Mouse (Mus musculus) heart, embryonic 14.5 days (tissue): Measurements from ENCODE around the gene Abhd14a. TPM values are rescaled to one million over a fixed set of nuclear protein-coding genes. Genes with fewer than 3 reads are reported as not detected.

Experiments
- ATAC-seq: fragments of 200-750 bp; cut with Nextera tagmentation; 2 replicates; pipeline ENCODE4 v1.8.0; 2017; ENCODE audit warnings: low read depth, moderate TSS enrichment; ENCODE audit not compliant: insufficient number of reproducible peaks, insufficient read depth, low FRiP score
- H3K27ac ChIP-seq, 2 experiments: fragments of 200-500 bp in 1 of 2; fragments of 300-500 bp in 1 of 2; sonication (generic) in 1 of 2; replicated peaks in 1 of 2; 2 replicates each; pipeline ENCODE4 v1.5.1; 2012 to 2014; ENCODE audit warnings: low read depth in 2 of 2, low read length in 2 of 2, control low read depth in 1 of 2, mild to moderate bottlenecking in 1 of 2, mixed read lengths in 1 of 2; ENCODE audit not compliant: control insufficient read depth in 1 of 2, insufficient read depth in 1 of 2
- H3K27me3 ChIP-seq: fragments of 300-500 bp; sonication (generic); 2 replicates; pipeline ENCODE4 v1.6.1; 2014; ENCODE audit warnings: mild to moderate bottlenecking, low read length, control low read depth; ENCODE audit not compliant: control insufficient read depth, insufficient read depth
- H3K36me3 ChIP-seq: fragments of 300-500 bp; sonication (generic); 2 replicates; pipeline ENCODE4 v1.6.1; 2014; ENCODE audit warnings: mild to moderate bottlenecking, control low read depth, low read length, mixed read lengths; ENCODE audit not compliant: control insufficient read depth, insufficient read depth
- H3K4me1 ChIP-seq, 2 experiments: fragments of 200-500 bp in 1 of 2; fragments of 300-500 bp in 1 of 2; sonication (generic) in 1 of 2; 2 replicates each; pipeline ENCODE4 v1.6.1; 2012 to 2014; ENCODE audit warnings: low read length in 2 of 2, control low read depth in 1 of 2, mixed read lengths in 1 of 2; ENCODE audit not compliant: control insufficient read depth in 2 of 2, insufficient read depth in 2 of 2
- H3K4me2 ChIP-seq: fragments of 300-500 bp; sonication (generic); 2 replicates; pipeline ENCODE4 v1.6.1; 2014; ENCODE audit warnings: mild to moderate bottlenecking, low read length
- H3K4me3 ChIP-seq, 2 experiments: fragments of 200-500 bp in 1 of 2; fragments of 300-500 bp in 1 of 2; sonication (generic) in 1 of 2; 2 replicates each; pipeline ENCODE4 v1.5.1; 2012 to 2014; ENCODE audit warnings: low read length in 2 of 2, mild to moderate bottlenecking in 2 of 2, control low read depth in 1 of 2, low read depth in 1 of 2, moderate library complexity in 1 of 2; ENCODE audit not compliant: control insufficient read depth in 1 of 2, insufficient read depth in 1 of 2
- H3K9ac ChIP-seq: fragments of 300-500 bp; sonication (generic); 2 replicates; pipeline ENCODE4 v1.6.1; 2014; ENCODE audit warnings: mild to moderate bottlenecking, low read length
- H3K9me3 ChIP-seq: fragments of 300-500 bp; sonication (generic); 2 replicates; pipeline ENCODE4 v1.6.1; 2016; ENCODE audit warnings: low read length, control low read depth; ENCODE audit not compliant: control insufficient read depth
- WGBS: fragments of 180-500 bp; shearing (Covaris S2); extraction: QIAGEN DNeasy Blood & Tissue Kit; methylation state at CpG from one replicate; pipeline ENCODE4 v1.1.7; 2014; 5-methylcytosine and 5-hydroxymethylcytosine counted together
- polyA plus RNA-seq: library from polyadenylated mRNA; unstranded; fragments of >200 nt; fragmentation: Nextera tagmentation; extraction: Ambion mirVana; gene quantifications from 2 replicates; pipeline ENCODE4 v1.2.1, GENCODE M21; 2014

Abhd14a gene
- polyA plus RNA-seq, 1 experiment from 2014 or later, result 55.9 TPM

GRCm38 (mm10) chr9:106409096-106409495 is 38.4 kb downstream of the Abhd14a start:
- Histone ChIP-seq H3K4me2 (no peak overlapping the region), H3K9ac (no peak overlapping the region), H3K27me3 (no peaks in the 10 kb centered on the region), H3K27ac (0 out of 4 replicates have a peak overlapping the region, but pooled peaks of 1 of the 2 experiments have one; percentile 19), H3K4me3 (no peak overlapping the region), H3K4me1 (peaks cover 30 to 44% of the 10 kb centered on the region in 2 experiments), H3K36me3 (no peaks in the 10 kb centered on the region), H3K9me3 (no peaks in the 10 kb centered on the region)
- 94% methylated on average over 4 of the region's 4 CpGs for WGBS
- ATAC-seq, result no peak

- Histone ChIP-seq H3K9me3 (no peaks in the 10 kb centered on the region), H3K27me3 (no peaks in the 10 kb centered on the region), H3K36me3 (no peaks in the 10 kb centered on the region), H3K9ac (peak overlapping the region; percentile 1; the same call in 1 of the 2 replicates), H3K4me3 (no peak overlapping the region), H3K4me2 (peak overlapping the region; percentile 12; the same call in 1 of the 2 replicates), H3K27ac (peak overlapping the region; percentile 40 to 75), H3K4me1 (peaks cover 39 to 53% of the 10 kb centered on the region in 2 experiments)
- 0 out of 2 replicates have a peak, but pooled peaks have one; percentile 33 for ATAC-seq
- 12% methylated on average over 8 of the region's 8 CpGs for WGBS
These were observed 40.9 kb downstream of the Abhd14a start for GRCm38 (mm10) chr9:106406443-106407078.

- H3K4me3 ChIP-seq, result no peak overlapping the region
- peak; percentile 34; the same call in 1 of the 2 replicates for ATAC-seq
- H3K36me3 ChIP-seq, result no peaks in the 10 kb centered on the region
- H3K4me2 ChIP-seq, result no peak overlapping the region
- peak overlapping the region; percentile 76 to 85 for H3K27ac ChIP-seq
- H3K9me3 ChIP-seq, result no peaks in the 10 kb centered on the region
- H3K4me1 ChIP-seq, result peaks cover 34 to 46% of the 10 kb centered on the region in 2 experiments
- H3K27me3 ChIP-seq, result no peaks in the 10 kb centered on the region
- no peak overlapping the region for H3K9ac ChIP-seq
- 9% methylated on average over 6 of the region's 6 CpGs for WGBS
These were observed 42.2 kb downstream of the Abhd14a start for GRCm38 (mm10) chr9:106405275-106405674.

- Histone ChIP-seq H3K4me3 (no peak overlapping the region), H3K27me3 (no peaks in the 10 kb centered on the region), H3K36me3 (no peaks in the 10 kb centered on the region), H3K9me3 (no peaks in the 10 kb centered on the region), H3K27ac (no peak overlapping the region), H3K4me2 (no peak overlapping the region), H3K9ac (no peak overlapping the region), H3K4me1 (peaks cover 42 to 46% of the 10 kb centered on the region in 2 experiments)
- no peak for ATAC-seq
- 68% methylated on average over 16 of the region's 16 CpGs for WGBS
These were observed 44.7 kb downstream of the Abhd14a start for GRCm38 (mm10) chr9:106402607-106403375.

GRCm38 (mm10) chr9:106402149-106402548 is 45.3 kb downstream of the Abhd14a start:
- H3K9ac ChIP-seq, result no peak overlapping the region
- H3K4me1 ChIP-seq, result peaks cover 45 to 47% of the 10 kb centered on the region in 2 experiments

GRCm38 (mm10) chr9:106399808-106400207 is 47.7 kb downstream of the Abhd14a start:
- Histone ChIP-seq H3K4me2 (no peak overlapping the region), H3K4me1 (peaks cover 27 to 33% of the 10 kb centered on the region in 2 experiments), H3K9ac (no peak overlapping the region), H3K9me3 (no peaks in the 10 kb centered on the region), H3K27me3 (no peaks in the 10 kb centered on the region), H3K27ac (no peak overlapping the region), H3K36me3 (no peaks in the 10 kb centered on the region), H3K4me3 (no peak overlapping the region)
- 84% methylated on average over 3 of the region's 3 CpGs for WGBS
- no peak for ATAC-seq

More at GRCm38 (mm10) chr9:106402149-106402548, 45.3 kb downstream of the Abhd14a start:
- H3K27me3 ChIP-seq, result no peaks in the 10 kb centered on the region
- H3K36me3 ChIP-seq, result no peaks in the 10 kb centered on the region
- H3K4me2 ChIP-seq, result no peak overlapping the region
- ATAC-seq, result no peak
- no peak overlapping the region for H3K4me3 ChIP-seq
- WGBS, result 53% methylated on average over 5 of the region's 5 CpGs
- no peak overlapping the region for H3K27ac ChIP-seq
- no peaks in the 10 kb centered on the region for H3K9me3 ChIP-seq

GRCm38 (mm10) chr9:106398667-106399311 is 48.7 kb downstream of the Abhd14a start:
- no peaks in the 10 kb centered on the region for H3K27me3 ChIP-seq
- no peak overlapping the region for H3K4me2 ChIP-seq
- WGBS, result 55% methylated on average over 9 of the region's 9 CpGs
- no peak overlapping the region for H3K9ac ChIP-seq
- no peaks in the 10 kb centered on the region for H3K36me3 ChIP-seq
- H3K4me3 ChIP-seq, result no peak overlapping the region
- no peak overlapping the region for H3K27ac ChIP-seq
- H3K9me3 ChIP-seq, result no peaks in the 10 kb centered on the region
- ATAC-seq, result no peak
- peaks cover 35 to 38% of the 10 kb centered on the region in 2 experiments for H3K4me1 ChIP-seq
